Mouse (Mus musculus): ENCODE measurements around the gene Chl1. TPM values are rescaled to one million over a fixed set of nuclear protein-coding genes. Genes with fewer than 3 reads are reported as not detected.

The Chl1 gene
- total RNA-seq, 2 experiments from 2014 or later: 106 to 122 TPM

DNA sequence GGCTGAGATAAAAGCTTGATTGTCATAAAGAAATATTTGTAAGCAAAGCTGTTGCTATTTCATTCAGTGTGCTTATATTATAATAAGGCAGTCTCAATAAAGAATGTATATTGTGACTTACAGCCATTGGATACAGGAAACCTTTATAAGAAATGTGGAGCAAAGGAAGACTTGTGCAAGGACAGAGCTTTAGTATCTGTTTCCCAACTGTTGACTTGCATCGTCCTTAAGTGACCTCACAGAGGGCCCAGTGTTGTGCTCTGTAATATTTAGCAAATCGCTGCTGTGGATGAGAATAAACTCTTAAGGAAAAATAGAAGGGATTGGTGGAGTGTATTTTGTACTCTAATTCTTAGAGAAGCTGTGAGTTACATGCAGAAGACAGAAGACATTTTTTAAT, 23.6 kb downstream of the Chl1 start:
- no peak for DNase-seq (ENCODE audit: low spot score in 2 of 2)

DNA sequence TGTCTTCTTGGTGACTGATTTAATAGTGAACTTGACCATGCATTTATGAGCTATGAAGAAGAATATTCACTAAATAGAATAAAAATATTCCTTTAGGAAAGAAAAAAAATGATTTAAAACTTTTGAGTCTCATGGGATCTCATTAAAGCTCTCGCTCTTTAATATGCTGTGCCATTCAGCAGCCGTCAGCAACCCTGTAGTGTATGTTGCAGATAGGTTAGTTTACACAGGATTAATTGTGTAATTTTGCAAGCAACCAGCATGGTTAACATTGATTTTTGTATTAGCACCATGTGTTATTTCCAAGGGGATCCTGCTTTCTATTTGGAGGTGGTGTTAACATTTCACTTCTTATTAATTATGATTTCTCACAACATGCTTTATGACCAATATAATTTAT, 32.2 kb downstream of the Chl1 start:
- DNase-seq (ENCODE audit: low spot score in 2 of 2): no peak

DNA sequence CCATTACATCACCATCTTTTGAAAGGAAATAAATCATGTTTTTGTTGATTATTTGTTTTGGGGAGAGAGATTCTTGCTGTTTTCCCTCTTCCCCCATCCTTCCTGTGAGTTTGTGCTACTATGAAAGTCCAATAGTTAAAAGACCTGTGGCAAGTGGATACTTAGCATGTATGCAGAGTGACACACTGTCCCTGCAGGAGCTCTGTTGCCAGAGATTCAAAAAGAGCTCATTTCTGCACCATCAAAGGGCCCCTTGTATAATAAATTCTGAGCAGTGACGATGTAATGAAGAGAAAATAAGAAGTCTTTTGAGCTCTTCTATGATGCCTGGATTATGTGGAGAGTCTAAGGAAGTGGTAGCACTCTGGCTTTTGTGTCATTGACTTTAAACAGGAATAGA, 33.4 kb downstream of the Chl1 start:
- no peak for DNase-seq (ENCODE audit: low spot score in 2 of 2)

- DNase-seq (ENCODE audit: low spot score in 2 of 2): no peak
Observed at GRCm38 (mm10) chr6:103546314-103546713, 35.9 kb downstream of the Chl1 start.

DNA sequence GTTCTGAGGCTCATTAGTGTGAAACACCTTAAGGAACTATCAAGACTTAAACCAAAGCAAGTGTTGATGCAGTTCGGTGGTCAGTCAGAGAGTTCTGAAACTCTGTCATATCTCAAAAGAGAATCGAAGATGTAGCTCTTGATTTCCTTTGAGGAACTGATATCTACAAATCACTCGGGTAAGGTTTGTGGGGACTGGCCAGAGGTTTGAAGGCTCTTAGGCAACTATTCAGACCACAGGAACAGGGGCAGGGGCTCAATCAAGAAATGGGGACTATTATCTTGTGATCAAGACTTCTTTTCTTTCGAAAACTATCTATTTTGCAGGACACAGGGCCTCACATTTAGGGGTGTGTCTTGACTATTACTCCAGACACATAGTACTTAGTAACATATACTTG, 39.5 kb downstream of the Chl1 start:
- no peak for DNase-seq (ENCODE audit: low spot score in 2 of 2)

DNA sequence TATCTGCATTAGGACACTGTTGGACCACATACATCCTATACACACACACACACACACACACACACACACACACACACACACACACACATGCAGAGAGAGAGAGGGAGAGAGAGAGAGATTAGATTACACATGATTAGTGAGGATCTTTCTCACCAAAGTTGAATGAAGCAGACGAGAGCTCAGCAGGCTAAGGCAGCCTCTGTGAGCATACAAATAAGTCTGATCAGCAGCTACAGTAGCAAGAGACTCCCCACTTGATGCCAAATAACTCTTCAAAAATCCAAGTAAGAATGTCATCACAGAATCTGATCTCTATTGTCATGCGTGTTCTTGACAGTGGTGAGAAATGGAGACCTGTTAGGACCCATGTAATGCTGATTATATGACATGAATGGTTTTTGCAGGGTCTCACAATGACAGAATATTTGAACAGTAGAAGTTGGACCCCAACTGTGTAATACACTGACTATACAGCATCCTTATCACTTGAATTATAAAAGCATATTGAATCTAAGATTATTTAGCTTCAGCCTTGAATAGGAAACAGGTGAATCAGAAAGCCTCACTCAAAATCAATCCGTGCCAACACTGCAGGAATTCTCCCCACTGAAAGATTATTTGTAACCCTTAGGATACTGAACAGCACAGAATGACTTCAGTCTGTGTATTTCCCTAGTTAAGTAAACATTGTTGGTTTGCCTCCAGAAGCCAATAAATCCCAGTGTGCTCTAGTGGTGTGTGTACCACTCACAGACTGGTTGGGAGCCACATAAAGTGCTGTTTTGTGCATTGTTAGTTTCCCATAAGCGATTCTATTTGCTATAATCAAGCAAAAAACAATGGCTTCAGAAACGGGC, 47.9 kb downstream of the Chl1 start:
- no peak for DNase-seq (ENCODE audit: low spot score in 2 of 2)

DNA sequence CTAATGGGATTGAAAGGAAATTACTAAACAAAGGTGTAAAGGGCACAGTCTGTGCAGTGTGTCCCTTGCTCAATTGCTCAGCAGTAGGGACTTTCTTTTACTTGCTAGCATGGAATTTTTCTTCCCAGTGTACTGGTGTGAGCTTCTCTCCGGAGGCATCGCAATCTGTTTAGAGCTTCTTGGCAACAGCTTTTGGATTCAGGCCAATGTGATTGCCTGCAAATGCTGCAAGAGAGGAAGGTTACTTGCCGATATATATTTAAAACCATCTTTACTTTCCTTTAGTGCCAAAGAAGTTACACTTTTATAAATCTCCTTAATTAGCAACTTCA, 48.5 kb downstream of the Chl1 start:
- peak; percentile 25 to 46 for DNase-seq (ENCODE audit: low spot score in 2 of 2)

GRCm38 (mm10) chr6:103559344-103559743, 49.0 kb downstream of the Chl1 start:
- no peak for DNase-seq (ENCODE audit: low spot score in 2 of 2)

DNA sequence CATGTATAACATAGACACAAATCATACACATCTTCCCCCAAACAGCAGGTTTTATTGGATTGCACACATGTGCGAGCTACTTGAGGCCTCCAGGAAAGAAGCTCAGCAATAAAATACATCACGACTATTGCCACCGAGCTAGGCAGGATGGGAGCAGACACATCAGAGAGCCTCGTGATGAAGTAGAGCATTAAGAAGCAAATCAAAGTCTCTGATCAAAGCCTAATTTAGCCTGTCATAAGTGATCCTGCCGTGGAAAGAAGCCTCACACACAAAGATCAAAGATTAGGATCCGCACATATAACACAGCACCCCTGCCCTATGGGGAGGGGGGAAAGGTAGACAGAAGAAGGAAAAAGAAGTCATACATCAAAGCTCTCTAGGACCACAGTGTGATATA, 54.4 kb downstream of the Chl1 start:
- no peak for DNase-seq (ENCODE audit: low spot score in 2 of 2)

DNA sequence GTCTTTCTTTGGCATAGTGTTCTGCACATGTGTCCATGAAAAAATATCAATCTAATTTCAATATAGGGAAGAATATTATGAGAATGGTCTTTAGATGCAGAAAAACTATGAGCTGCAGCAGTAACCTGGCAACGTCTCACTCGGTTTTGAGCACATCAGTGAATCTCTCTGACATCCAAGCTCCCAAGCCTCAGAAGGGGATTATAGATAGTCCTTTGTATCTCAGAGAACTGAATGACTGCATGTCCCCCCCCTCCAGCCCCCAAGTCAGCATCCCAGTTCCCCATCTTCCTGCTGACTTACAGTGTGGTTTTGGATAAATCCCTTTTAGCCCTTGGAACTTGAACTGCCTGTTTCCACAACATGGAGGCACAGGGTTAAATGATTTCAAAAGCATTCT, 56.9 kb downstream of the Chl1 start:
- no peak for DNase-seq (ENCODE audit: low spot score in 2 of 2)

GRCm38 (mm10) chr6:103572659-103573058, 62.3 kb downstream of the Chl1 start:
- no peak for DNase-seq (ENCODE audit: low spot score in 2 of 2)

DNA sequence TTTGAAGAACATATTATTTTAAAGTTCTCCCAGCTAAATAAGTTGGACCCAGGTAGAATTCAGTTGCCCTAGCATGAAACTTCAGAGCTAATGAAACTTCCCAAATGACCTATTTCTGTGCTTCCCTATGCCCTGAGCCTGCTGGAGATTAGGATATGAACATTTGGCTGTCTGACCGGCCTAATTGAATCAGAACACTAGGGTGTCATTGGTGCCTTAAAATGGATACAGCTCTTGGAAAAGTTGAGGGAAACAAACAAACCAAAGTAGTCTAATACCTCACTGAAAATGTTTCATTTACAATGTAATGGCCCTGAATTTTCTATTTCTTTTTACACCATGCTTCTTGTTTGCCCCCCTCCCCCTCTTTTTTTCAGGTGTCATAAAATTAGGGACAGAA, 73.8 kb downstream of the Chl1 start:
- no peak for DNase-seq (ENCODE audit: low spot score in 2 of 2)

GRCm38 (mm10) chr6:103585667-103586066, 75.3 kb downstream of the Chl1 start:
- DNase-seq (ENCODE audit: low spot score in 2 of 2): no peak

GRCm38 (mm10) chr6:103586081-103586480, 75.7 kb downstream of the Chl1 start:
- DNase-seq (ENCODE audit: low spot score in 2 of 2): no peak

- DNase-seq (ENCODE audit: low spot score in 2 of 2): no peak
Observed at GRCm38 (mm10) chr6:103602070-103602469, 91.7 kb downstream of the Chl1 start.

DNA sequence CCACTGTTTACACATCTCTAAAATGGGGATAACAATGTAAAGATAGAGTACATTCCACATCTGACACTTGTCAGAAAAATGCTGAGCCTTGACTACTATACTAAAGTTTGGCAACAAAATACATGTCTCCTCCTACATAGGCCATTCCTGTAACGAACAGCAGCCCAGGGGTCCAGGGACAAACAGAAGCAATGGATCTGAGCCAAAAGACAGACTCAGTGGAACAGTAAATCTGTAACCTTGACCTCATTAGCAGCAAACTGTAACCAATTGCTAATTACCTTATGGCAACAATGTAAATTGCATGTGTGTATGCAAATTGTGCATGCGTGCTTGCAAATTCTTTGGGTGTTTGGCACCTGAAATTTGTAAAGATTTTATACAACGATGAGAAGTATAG, 100.3 kb downstream of the Chl1 start:
- DNase-seq (ENCODE audit: low spot score in 2 of 2): no peak

DNA sequence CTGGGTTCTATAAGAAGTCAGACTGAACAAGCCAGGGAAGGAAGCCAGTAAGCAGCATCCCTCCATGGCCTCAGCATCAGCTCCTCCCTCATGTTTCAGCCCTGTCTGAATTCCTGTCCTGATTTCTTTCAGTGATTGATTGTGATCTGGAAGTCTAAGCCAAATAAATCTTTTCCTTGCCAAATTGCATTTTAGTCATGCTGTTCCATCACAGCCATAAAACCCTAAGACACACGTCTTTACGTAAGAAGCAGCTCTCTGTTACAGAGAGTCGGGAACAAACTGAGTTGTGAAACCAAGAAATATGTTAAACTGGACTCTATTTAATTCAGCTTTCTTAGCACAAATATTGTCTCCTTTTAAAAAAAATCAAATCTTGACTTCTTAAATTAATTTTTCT, 102.2 kb downstream of the Chl1 start:
- DNase-seq (ENCODE audit: low spot score in 2 of 2): peak in 1 of 2 experiments; percentile 15

GRCm38 (mm10) chr6:103613714-103614113, 103.3 kb downstream of the Chl1 start:
- DNase-seq (ENCODE audit: low spot score in 2 of 2): no peak

GRCm38 (mm10) chr6:103615924-103616602, 105.7 kb downstream of the Chl1 start:
- DNase-seq (ENCODE audit: low spot score in 2 of 2): no peak

- no peak for DNase-seq (ENCODE audit: low spot score in 2 of 2)
Observed at GRCm38 (mm10) chr6:103620880-103621279, 110.5 kb downstream of the Chl1 start.

GRCm38 (mm10) chr6:103622117-103622713, 111.8 kb downstream of the Chl1 start:
- no peak for DNase-seq (ENCODE audit: low spot score in 2 of 2)

- no peak for DNase-seq (ENCODE audit: low spot score in 2 of 2)
Observed at GRCm38 (mm10) chr6:103632856-103633255, 122.5 kb downstream of the Chl1 start.

Data from left cerebral cortex, adult 18-20 months (tissue).